Comparison of ENCODE assay signal across 8 mouse cellular contexts in the genomic region with DNA sequence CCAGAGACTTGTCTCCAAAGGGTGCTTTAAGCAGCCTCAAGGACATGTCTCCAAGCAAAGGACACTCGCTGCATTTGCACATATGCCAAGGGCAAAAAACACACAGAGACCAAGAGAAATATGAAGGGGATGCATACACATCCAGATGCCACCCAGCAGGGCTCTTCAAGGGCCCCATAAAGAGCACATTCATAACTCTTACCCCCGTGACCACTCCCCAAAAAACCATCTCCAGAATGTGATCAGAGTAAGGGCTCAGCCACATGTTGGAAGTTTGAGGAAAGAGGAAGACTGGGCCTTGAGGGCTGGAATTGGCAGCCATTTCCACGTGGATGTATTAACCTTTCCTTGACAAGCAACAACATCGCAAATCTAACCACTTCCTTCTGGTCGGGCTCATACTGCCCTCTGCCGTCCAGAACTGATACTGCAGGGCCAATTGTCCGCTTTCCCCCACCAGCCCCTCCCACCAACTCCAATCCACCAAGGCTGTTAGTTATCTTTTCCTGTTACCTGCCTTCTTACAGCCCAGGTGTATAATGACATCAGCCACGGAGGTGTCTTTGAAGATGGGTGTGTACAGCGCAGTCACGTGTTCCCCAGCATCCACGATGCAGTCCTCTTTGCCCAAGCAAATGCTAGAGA. TPM values are rescaled to one million over a fixed set of nuclear protein-coding genes. Genes with fewer than 3 reads are reported as not detected.
DNase-seq lines count a peak whose midpoint lies in the region; ATAC-seq and TF ChIP-seq lines count a peak whose summit lies in the region.

No protein-coding gene starts in this region.

- WGBS in heart, embryonic 12.5 days = 11% methylated on average over 11 of the region's 11 CpGs
- 17% methylated on average over 11 of the region's 11 CpGs for WGBS in intestine, embryonic 15.5 days
- 12% methylated on average over 11 of the region's 11 CpGs for WGBS in midbrain, embryonic 13.5 days
- 14% methylated on average over 11 of the region's 11 CpGs for WGBS in small intestine, adult 2 months

- no peak overlapping the region for H3K27ac ChIP-seq in heart, embryonic 12.5 days (ENCODE audit: poor library complexity, severe bottlenecking)
- H3K27ac ChIP-seq in intestine, embryonic 15.5 days = no peak overlapping the region
- H3K27ac ChIP-seq in midbrain, embryonic 13.5 days = no peak overlapping the region
- no peak overlapping the region for H3K27ac ChIP-seq in small intestine, adult 2 months (ENCODE audit: insufficient read depth, low read depth, low read length)

- H3K9ac ChIP-seq in heart, embryonic 12.5 days = no peak overlapping the region
- no peak overlapping the region for H3K9ac ChIP-seq in intestine, embryonic 15.5 days
- no peak overlapping the region for H3K9ac ChIP-seq in midbrain, embryonic 13.5 days (replicated peaks)

- TF ChIP-seq POLR2A in small intestine, adult 2 months (IDR thresholded peaks at IDR 0.05; ENCODE audit: low read depth, low read length) = no peak

- DNase-seq in heart, adult 18-20 months = peak; percentile 62 to 89
- DNase-seq in cerebellum, postnatal 4 days (ENCODE audit: low spot score in 2 of 2) = peak; percentile 80 to 91
- peak; percentile 75 for DNase-seq in gastrocnemius, adult 18-20 months (ENCODE audit: low spot score)
- peak; percentile 85 to 87 for DNase-seq in left cerebral cortex, postnatal 14 days (ENCODE audit: low spot score in 2 of 2)

- H3K9me3 ChIP-seq in heart, embryonic 12.5 days (replicated peaks) = no peaks in the 10 kb centered on the region
- H3K9me3 ChIP-seq in intestine, embryonic 15.5 days = no peaks in the 10 kb centered on the region
- H3K9me3 ChIP-seq in midbrain, embryonic 13.5 days = no peaks in the 10 kb centered on the region

- intact Hi-C loops in left cerebral cortex, postnatal 14 days (cut with DNase I) = loop anchor here (2.0 to 10.0 kb wide), 4 partner anchors 53 to 471 kb away; no protein-coding TSS in a partner anchor

- no peak overlapping the region for H3K4me3 ChIP-seq in heart, embryonic 12.5 days
- no peak overlapping the region for H3K4me3 ChIP-seq in intestine, embryonic 15.5 days (replicated peaks)
- no peak overlapping the region for H3K4me3 ChIP-seq in midbrain, embryonic 13.5 days (replicated peaks)
- H3K4me3 ChIP-seq in small intestine, adult 2 months (ENCODE audit: low read depth, low read length) = no peak overlapping the region

- H3K4me1 ChIP-seq in heart, embryonic 12.5 days (replicated peaks) = peaks cover 7% of the 10 kb centered on the region; the same call in 1 of the 2 replicates
- no peaks in the 10 kb centered on the region for H3K4me1 ChIP-seq in intestine, embryonic 15.5 days (replicated peaks)
- H3K4me1 ChIP-seq in midbrain, embryonic 13.5 days (replicated peaks) = no peaks in the 10 kb centered on the region
- H3K4me1 ChIP-seq in small intestine, adult 2 months (ENCODE audit: control insufficient read depth, insufficient read depth, insufficient read length, low read length) = no peaks in the 10 kb centered on the region

- H3K27me3 ChIP-seq in heart, embryonic 12.5 days (replicated peaks) = 0 out of 2 replicates have a peak, but pooled peaks cover 3% of the 10 kb centered on the region
- no peaks in the 10 kb centered on the region for H3K27me3 ChIP-seq in intestine, embryonic 15.5 days (replicated peaks)
- 0 out of 2 replicates have a peak, but pooled peaks cover 5% of the 10 kb centered on the region for H3K27me3 ChIP-seq in midbrain, embryonic 13.5 days
- H3K27me3 ChIP-seq in small intestine, adult 2 months (ENCODE audit: control insufficient read depth, insufficient read depth, low read length) = no peaks in the 10 kb centered on the region

- no peak overlapping the region for H3K4me2 ChIP-seq in heart, embryonic 12.5 days
- no peak overlapping the region for H3K4me2 ChIP-seq in intestine, embryonic 15.5 days (replicated peaks)
- H3K4me2 ChIP-seq in midbrain, embryonic 13.5 days (replicated peaks) = peak overlapping the region; percentile 26; the same call in 1 of the 2 replicates

- H3K36me3 ChIP-seq in heart, embryonic 12.5 days = no peaks in the 10 kb centered on the region
- H3K36me3 ChIP-seq in intestine, embryonic 15.5 days = no peaks in the 10 kb centered on the region
- no peaks in the 10 kb centered on the region for H3K36me3 ChIP-seq in midbrain, embryonic 13.5 days
- H3K36me3 ChIP-seq in small intestine, adult 2 months (ENCODE audit: control insufficient read depth, insufficient read depth, low read length) = no peaks in the 10 kb centered on the region

- no peak for ATAC-seq in heart, embryonic 12.5 days (ENCODE audit: insufficient number of reproducible peaks, low FRiP score)
- ATAC-seq in intestine, embryonic 15.5 days = 0 out of 2 replicates have a peak, but pooled peaks have one; percentile 58
- ATAC-seq in midbrain, embryonic 13.5 days = peak; percentile 69

- TF ChIP-seq CTCF in small intestine, adult 2 months (IDR thresholded peaks at IDR 0.05; ENCODE audit: extremely low read depth, insufficient read length, insufficient replicate concordance, low read depth, low read length) = peak; percentile 96; the same call in 1 of the 2 replicates

RNA-seq across cellular contexts. Expression of a gene that starts 21.7 kb away (rescaled TPM):
- under 1 TPM in 1 of 2 experiments, not detected in 1; 0.15 TPM for total RNA-seq in heart, adult 18-20 months (2021)
- 0.04 and 0.05 TPM in 2 replicates for polyA plus RNA-seq in heart, embryonic 12.5 days (2016; fragmentation: Nextera tagmentation; extraction: Ambion mirVana)
- total RNA-seq in gastrocnemius, adult 18-20 months (2021) = not detected
- 0.68 and 3.6 TPM in 2 replicates for polyA plus RNA-seq in intestine, embryonic 15.5 days (2015; fragmentation: Nextera tagmentation; extraction: Ambion mirVana)
- total RNA-seq in left cerebral cortex, postnatal 14 days (2021) = under 1 TPM; 0.21 to 0.42 TPM
- 0.03 TPM in 1 of 2 replicates, not detected in the other for polyA plus RNA-seq in midbrain, embryonic 13.5 days (2015; fragmentation: Nextera tagmentation; extraction: Ambion mirVana)
- 1.8 TPM in 1 of 2 replicates, not detected in the other for polyA plus RNA-seq in small intestine, adult 2 months (2012; rRNA removed)

RNA-seq across cellular contexts. Expression of a gene that starts 31.7 kb away (rescaled TPM):
- 1 to 10 TPM; 7.4 to 9.1 TPM for total RNA-seq in heart, adult 18-20 months (2021)
- polyA plus RNA-seq in heart, embryonic 12.5 days (2016; fragmentation: Nextera tagmentation; extraction: Ambion mirVana) = 1.3 and 1.7 TPM in 2 replicates
- 1 to 10 TPM in 1 of 2 experiments, under 1 TPM in 1; 0.45 to 1.1 TPM for total RNA-seq in gastrocnemius, adult 18-20 months (2021)
- 3.8 and 5.6 TPM in 2 replicates for polyA plus RNA-seq in intestine, embryonic 15.5 days (2015; fragmentation: Nextera tagmentation; extraction: Ambion mirVana)
- 1 to 10 TPM in 1 of 2 experiments, under 1 TPM in 1; 0.62 to 1.4 TPM for total RNA-seq in left cerebral cortex, postnatal 14 days (2021)
- 0.10 and 0.74 TPM in 2 replicates for polyA plus RNA-seq in midbrain, embryonic 13.5 days (2015; fragmentation: Nextera tagmentation; extraction: Ambion mirVana)
- polyA plus RNA-seq in small intestine, adult 2 months (2012; rRNA removed) = 8.3 and 33.0 TPM in 2 replicates
